Mouse (Mus musculus): ENCODE results near the gene Ppm1e. TPM values are rescaled to one million over a fixed set of nuclear protein-coding genes. Genes with fewer than 3 reads are reported as not detected.

The Ppm1e gene
- polyA plus RNA-seq, 1 experiment from 2014 or later: 4.1 TPM

DNA sequence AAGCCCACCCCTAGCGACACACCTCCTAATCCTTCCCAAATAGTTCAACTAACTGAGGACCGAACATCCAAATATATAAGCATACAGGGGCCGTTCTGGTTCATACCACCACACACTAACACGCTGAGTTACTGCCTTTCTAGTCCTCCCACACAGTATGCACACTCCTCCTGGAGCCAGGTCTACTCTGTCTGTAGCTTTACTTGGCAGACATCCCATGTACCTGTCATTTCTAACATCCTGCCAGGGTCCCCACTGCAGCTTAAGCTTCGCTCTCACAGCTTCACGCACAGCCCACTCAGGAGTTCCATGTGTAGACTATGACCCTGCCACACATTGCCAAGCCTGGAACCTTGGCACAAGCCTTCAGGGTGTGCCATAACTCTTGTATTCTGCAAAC, 62.4 kb downstream of the Ppm1e start:
- H3K27me3 ChIP-seq: no peaks in the 10 kb centered on the region
- no peak overlapping the region for H3K9ac ChIP-seq
- no peak overlapping the region for H3K4me3 ChIP-seq
- 89% methylated on average over 6 of the region's 6 CpGs for WGBS
- no peaks in the 10 kb centered on the region for H3K4me1 ChIP-seq
- H3K9me3 ChIP-seq: no peaks in the 10 kb centered on the region
- no peak overlapping the region for H3K4me2 ChIP-seq (replicated peaks)
- no peak overlapping the region for H3K27ac ChIP-seq
- ATAC-seq (ENCODE audit: insufficient number of reproducible peaks, insufficient read depth, low FRiP score, low TSS enrichment): no peak
- no peaks in the 10 kb centered on the region for H3K36me3 ChIP-seq

GRCm38 (mm10) chr11:87295636-87296035, 63.2 kb downstream of the Ppm1e start:
- 85% methylated on average over 2 of the region's 2 CpGs for WGBS
- H3K4me2 ChIP-seq (replicated peaks): no peak overlapping the region
- no peak overlapping the region for H3K4me3 ChIP-seq
- H3K9me3 ChIP-seq: no peaks in the 10 kb centered on the region
- H3K4me1 ChIP-seq: no peaks in the 10 kb centered on the region
- no peak overlapping the region for H3K27ac ChIP-seq
- no peaks in the 10 kb centered on the region for H3K27me3 ChIP-seq
- no peaks in the 10 kb centered on the region for H3K36me3 ChIP-seq
- no peak for ATAC-seq (ENCODE audit: insufficient number of reproducible peaks, insufficient read depth, low FRiP score, low TSS enrichment)
- no peak overlapping the region for H3K9ac ChIP-seq

- Histone ChIP-seq H3K4me3 (no peak overlapping the region), H3K4me1 (no peaks in the 10 kb centered on the region), H3K36me3 (no peaks in the 10 kb centered on the region), H3K9me3 (no peaks in the 10 kb centered on the region), H3K27me3 (no peaks in the 10 kb centered on the region), H3K9ac (no peak overlapping the region), H3K27ac (no peak overlapping the region), H3K4me2 (replicated peaks) (no peak overlapping the region)
- WGBS: 91% methylated on average over 8 of the region's 8 CpGs
- no peak for ATAC-seq (ENCODE audit: insufficient number of reproducible peaks, insufficient read depth, low FRiP score, low TSS enrichment)
Measured at GRCm38 (mm10) chr11:87289313-87289712, 69.5 kb downstream of the Ppm1e start.

DNA sequence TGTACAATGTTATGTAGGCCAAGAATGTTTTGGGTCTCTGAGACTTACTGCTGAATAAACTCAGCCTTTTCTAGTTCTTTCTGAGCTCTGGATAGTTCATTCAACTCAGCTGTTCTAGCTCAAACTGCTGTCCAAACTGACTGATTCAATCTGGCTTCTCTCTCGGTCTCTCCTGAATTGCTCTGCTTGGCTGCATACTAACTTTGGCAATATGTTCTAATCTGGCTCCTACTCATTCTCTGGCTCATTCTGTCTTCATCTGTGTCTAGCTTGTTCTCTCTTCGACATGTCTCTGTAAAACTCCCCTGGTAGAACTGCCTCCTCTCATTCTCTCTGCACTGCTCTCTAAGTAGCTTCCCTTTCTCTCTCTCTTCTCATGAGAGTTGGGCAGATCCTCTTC, 72.6 kb downstream of the Ppm1e start:
- H3K4me1 ChIP-seq: no peaks in the 10 kb centered on the region
- ATAC-seq (ENCODE audit: insufficient number of reproducible peaks, insufficient read depth, low FRiP score, low TSS enrichment): no peak
- no peak overlapping the region for H3K27ac ChIP-seq
- H3K9me3 ChIP-seq: no peaks in the 10 kb centered on the region
- no peak overlapping the region for H3K4me2 ChIP-seq (replicated peaks)
- H3K27me3 ChIP-seq: no peaks in the 10 kb centered on the region
- H3K9ac ChIP-seq: no peak overlapping the region
- no peak overlapping the region for H3K4me3 ChIP-seq
- no peaks in the 10 kb centered on the region for H3K36me3 ChIP-seq
- 88% methylated on average over 2 of the region's 2 CpGs for WGBS

DNA sequence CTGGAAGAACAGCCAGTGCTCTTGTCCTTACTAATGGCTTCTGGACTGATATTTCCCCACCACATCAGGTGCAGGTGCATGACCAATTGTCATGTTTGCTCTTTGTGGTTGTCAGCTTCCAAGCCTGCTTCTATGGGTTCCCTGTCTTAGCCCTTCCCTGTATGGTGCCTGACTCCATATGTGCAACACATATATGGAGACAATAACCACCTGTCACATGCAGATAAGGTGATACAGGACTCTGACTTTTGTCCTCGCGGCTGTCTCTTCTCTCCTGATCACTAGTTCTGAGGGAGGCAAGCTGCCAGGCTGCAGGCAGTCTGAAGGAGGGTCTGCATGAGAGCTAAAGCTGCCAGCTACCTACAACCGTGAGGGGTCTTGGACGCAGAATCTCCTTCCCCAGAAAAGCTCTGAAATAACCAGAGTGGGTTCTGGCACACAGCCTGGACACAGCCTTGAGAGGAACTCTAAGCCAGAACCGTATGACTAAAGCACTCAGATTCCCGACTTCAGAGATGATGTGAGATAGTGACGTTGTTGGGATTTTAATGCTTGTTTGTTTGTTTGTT, 76.8 kb downstream of the Ppm1e start:
- Histone ChIP-seq H3K9ac (no peak overlapping the region), H3K27me3 (no peaks in the 10 kb centered on the region), H3K27ac (no peak overlapping the region), H3K36me3 (no peaks in the 10 kb centered on the region), H3K4me1 (peaks cover under 1% of the 10 kb centered on the region), H3K4me2 (replicated peaks) (no peak overlapping the region), H3K4me3 (no peak overlapping the region), H3K9me3 (no peaks in the 10 kb centered on the region)
- WGBS: 78% methylated on average over 7 of the region's 7 CpGs
- no peak for ATAC-seq (ENCODE audit: insufficient number of reproducible peaks, insufficient read depth, low FRiP score, low TSS enrichment)

DNA sequence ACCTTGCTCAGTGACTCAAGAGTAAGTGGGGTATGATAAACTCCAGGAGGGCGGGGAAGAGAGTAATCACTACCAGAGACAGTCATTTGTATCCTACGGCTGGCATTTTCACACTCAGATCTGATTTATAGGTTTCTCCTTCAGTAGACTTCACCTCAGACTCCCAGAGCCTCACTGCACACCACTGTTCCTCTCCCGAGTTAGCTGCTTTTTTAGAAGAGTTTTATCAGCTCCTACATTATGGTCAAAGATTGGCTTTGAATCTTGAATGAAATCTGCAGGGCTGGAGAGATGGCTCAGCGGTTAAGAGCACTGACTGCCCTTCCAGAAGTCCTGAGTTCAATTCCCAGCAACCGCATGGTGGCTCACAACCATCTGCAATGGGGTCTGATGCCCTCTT, 79.4 kb downstream of the Ppm1e start:
- no peaks in the 10 kb centered on the region for H3K36me3 ChIP-seq

GRCm38 (mm10) chr11:87278807-87279206, 80.0 kb downstream of the Ppm1e start:
- no peak for ATAC-seq (ENCODE audit: insufficient number of reproducible peaks, insufficient read depth, low FRiP score, low TSS enrichment)
- H3K4me3 ChIP-seq: no peak overlapping the region
- no peak overlapping the region for H3K27ac ChIP-seq
- no peak overlapping the region for H3K4me2 ChIP-seq (replicated peaks)
- H3K27me3 ChIP-seq: no peaks in the 10 kb centered on the region
- 77% methylated on average over 4 of the region's 4 CpGs for WGBS
- H3K4me1 ChIP-seq: peaks cover 11% of the 10 kb centered on the region
- H3K36me3 ChIP-seq: no peaks in the 10 kb centered on the region
- no peak overlapping the region for H3K9ac ChIP-seq
- no peaks in the 10 kb centered on the region for H3K9me3 ChIP-seq

More for the DNA sequence above, 79.4 kb downstream of the Ppm1e start:
- H3K27me3 ChIP-seq: no peaks in the 10 kb centered on the region
- no peak overlapping the region for H3K4me3 ChIP-seq
- no peak overlapping the region for H3K4me2 ChIP-seq (replicated peaks)
- no peak overlapping the region for H3K27ac ChIP-seq
- WGBS: 70% methylated on average over 5 of the region's 5 CpGs
- no peaks in the 10 kb centered on the region for H3K9me3 ChIP-seq
- no peak for ATAC-seq (ENCODE audit: insufficient number of reproducible peaks, insufficient read depth, low FRiP score, low TSS enrichment)
- no peak overlapping the region for H3K9ac ChIP-seq
- peaks cover 11% of the 10 kb centered on the region for H3K4me1 ChIP-seq

DNA sequence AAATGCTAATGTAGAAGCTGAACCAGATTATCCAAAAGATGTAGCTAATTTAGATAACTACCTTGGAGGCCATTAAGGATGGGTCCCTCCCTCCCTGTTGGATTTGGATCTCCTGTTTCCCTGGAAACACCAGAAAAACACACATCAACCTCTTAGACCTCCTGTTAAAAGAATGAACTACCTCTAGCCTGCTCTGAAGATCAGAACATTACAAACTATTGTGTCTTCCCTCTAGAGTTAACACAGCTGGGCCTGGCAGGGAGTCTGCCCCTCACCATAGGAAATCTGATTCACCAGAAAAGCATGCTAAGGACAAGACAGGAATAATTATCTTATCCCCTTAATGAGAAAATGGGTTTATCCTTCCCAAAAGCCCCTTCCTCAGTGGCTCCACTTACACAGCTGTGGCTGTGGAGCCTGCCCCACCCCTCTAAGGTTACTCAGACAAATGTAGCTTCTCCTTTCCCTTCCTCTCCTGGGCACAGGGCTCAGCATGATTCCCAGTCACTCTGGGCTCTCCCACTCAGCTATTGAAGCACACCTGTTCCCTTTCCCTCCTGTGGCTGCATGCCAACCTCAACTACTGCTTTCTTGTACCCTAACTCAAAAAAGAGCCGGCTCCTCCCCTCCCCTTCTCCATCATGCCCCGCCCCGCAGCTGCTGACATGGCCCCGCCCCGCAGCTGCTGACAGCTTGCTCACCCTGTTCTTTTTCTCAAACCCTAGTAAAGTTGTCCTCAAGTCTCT, 82.4 kb downstream of the Ppm1e start:
- Histone ChIP-seq H3K4me2 (replicated peaks) (no peak overlapping the region), H3K9ac (no peak overlapping the region), H3K4me1 (peaks cover 11% of the 10 kb centered on the region), H3K27me3 (no peaks in the 10 kb centered on the region), H3K27ac (peak overlapping the region; percentile 5; the same call in 1 of the 2 replicates), H3K9me3 (no peaks in the 10 kb centered on the region), H3K4me3 (no peak overlapping the region), H3K36me3 (no peaks in the 10 kb centered on the region)
- ATAC-seq (ENCODE audit: insufficient number of reproducible peaks, insufficient read depth, low FRiP score, low TSS enrichment): no peak
- 5% methylated on average over 5 of the region's 5 CpGs for WGBS

DNA sequence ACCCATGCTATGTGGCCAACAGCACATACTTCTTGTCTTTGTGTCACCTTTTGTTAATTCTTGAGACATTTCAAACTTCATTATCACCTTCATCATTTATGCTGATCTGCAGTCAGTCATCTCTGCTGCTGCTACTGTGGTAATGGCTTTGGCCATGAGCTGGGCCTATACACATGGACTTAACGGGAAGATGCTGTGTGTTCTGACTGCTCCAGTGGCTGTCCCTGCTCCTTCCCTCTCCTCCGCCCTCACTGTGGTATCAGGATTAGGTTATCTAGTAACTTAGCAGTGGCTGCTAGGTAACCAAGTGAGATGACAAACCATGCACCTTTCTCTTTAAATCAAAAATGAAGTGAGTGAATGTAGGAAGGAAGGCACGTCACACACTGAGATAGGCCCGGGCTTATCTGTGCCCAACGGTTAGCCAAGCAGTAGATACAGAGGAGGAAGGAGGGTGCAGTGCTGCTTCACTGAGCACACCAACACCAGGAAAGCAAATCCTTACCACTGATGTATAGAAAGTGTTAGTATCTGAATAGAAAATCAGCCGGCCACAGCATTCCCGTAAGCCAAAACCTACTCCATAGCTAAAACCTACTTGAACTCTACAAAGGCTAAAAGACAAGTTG, 83.3 kb downstream of the Ppm1e start:
- ATAC-seq (ENCODE audit: insufficient number of reproducible peaks, insufficient read depth, low FRiP score, low TSS enrichment): no peak
- H3K4me1 ChIP-seq: peaks cover 14% of the 10 kb centered on the region
- H3K4me3 ChIP-seq: no peak overlapping the region
- H3K9me3 ChIP-seq: no peaks in the 10 kb centered on the region
- 83% methylated on average over 7 of the region's 7 CpGs for WGBS
- H3K4me2 ChIP-seq (replicated peaks): no peak overlapping the region
- H3K27me3 ChIP-seq: no peaks in the 10 kb centered on the region
- H3K36me3 ChIP-seq: no peaks in the 10 kb centered on the region
- H3K9ac ChIP-seq: no peak overlapping the region
- no peak overlapping the region for H3K27ac ChIP-seq

GRCm38 (mm10) chr11:87272725-87273124, 86.1 kb downstream of the Ppm1e start:
- Histone ChIP-seq H3K27me3 (no peaks in the 10 kb centered on the region), H3K4me3 (no peak overlapping the region), H3K27ac (no peak overlapping the region), H3K36me3 (no peaks in the 10 kb centered on the region), H3K9me3 (no peaks in the 10 kb centered on the region), H3K9ac (no peak overlapping the region), H3K4me1 (peaks cover 14% of the 10 kb centered on the region), H3K4me2 (replicated peaks) (no peak overlapping the region)
- ATAC-seq (ENCODE audit: insufficient number of reproducible peaks, insufficient read depth, low FRiP score, low TSS enrichment): no peak
- WGBS: 91% methylated on average over 5 of the region's 5 CpGs

DNA sequence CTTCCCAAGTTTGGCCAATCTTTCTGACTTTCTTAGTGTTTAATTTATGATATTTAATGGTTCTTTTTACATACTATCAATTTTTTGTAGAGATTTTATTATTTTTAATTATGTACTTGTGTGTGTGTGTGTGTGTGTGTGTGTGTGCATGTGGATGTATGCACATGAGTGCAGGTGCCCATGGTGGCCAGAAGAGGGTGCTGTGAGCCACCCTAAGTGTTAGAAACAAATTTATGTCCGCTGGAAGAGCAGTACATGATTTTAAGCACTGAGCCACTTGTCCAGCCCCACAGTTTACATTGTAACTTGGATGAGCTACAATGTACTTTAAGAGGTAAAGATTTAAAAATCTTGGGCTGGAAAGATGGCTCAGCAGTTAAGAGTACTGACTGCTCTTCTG, 87.3 kb downstream of the Ppm1e start:
- Histone ChIP-seq H3K9ac (no peak overlapping the region), H3K9me3 (no peaks in the 10 kb centered on the region), H3K27me3 (no peaks in the 10 kb centered on the region), H3K4me1 (peaks cover 8% of the 10 kb centered on the region), H3K36me3 (no peaks in the 10 kb centered on the region), H3K27ac (no peak overlapping the region), H3K4me3 (no peak overlapping the region), H3K4me2 (replicated peaks) (no peak overlapping the region)
- 92% methylated on average over 1 of the region's 1 CpGs for WGBS
- ATAC-seq (ENCODE audit: insufficient number of reproducible peaks, insufficient read depth, low FRiP score, low TSS enrichment): no peak

DNA sequence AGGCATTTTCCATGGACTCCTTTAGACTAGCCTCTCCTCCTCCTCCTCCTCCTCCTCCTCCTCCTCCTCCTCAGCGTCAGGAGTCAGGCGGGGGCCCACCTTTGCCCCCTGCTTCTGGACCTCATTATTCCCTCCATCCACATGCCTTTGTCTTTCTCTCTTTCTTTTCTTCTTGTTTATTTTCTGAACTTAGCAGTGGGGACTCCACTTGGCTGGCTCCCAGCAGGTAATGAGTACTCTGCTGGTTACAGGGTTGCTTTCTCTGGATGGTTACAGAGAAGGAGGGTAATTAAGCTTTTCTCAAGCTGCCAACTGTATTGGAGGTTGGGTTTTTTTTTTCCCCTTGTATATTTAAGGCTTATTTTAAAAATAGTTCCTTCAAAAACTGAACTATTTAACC, 87.9 kb downstream of the Ppm1e start:
- 0% methylated on average over 2 of the region's 2 CpGs for WGBS
- Histone ChIP-seq H3K27me3 (no peaks in the 10 kb centered on the region), H3K4me2 (replicated peaks) (no peak overlapping the region), H3K36me3 (no peaks in the 10 kb centered on the region), H3K4me1 (peaks cover 3% of the 10 kb centered on the region; the same call in 1 of the 2 replicates), H3K9ac (no peak overlapping the region), H3K4me3 (no peak overlapping the region), H3K27ac (peak overlapping the region; percentile 57; the same call in 1 of the 2 replicates), H3K9me3 (no peaks in the 10 kb centered on the region)
- no peak for ATAC-seq (ENCODE audit: insufficient number of reproducible peaks, insufficient read depth, low FRiP score, low TSS enrichment)

All from embryonic facial prominence, embryonic 12.5 days (tissue).